Mouse (Mus musculus): ENCODE data around the gene Fam126a.

DNA sequence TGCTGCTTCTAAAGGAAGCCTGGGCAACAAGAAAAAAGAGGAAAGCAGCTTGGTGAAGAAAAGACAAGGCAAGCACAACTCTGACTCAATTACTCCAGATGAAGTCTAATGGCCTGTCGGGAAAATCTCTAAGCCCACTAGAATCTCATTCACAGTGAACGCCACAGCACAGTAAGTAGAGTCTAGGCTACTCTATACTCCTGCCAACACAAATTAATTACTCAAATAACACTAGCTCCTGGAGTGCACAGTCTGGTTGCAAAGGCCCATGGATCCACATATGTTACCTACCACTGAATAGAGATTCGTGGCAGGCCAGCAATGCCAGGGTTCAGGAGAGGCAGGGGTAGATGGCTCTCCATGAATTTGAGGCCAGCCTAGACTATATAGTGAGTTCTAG is 40.5 kb downstream of the Fam126a start:
- TF ChIP-seq CTCF (IDR thresholded peaks at IDR 0.05; ENCODE audit: borderline replicate concordance, insufficient read depth, low read depth, low read length) (no peak), POLR2A (IDR thresholded peaks at IDR 0.05; ENCODE audit: borderline replicate concordance, insufficient read depth, low read length) (no peak)
